Mouse (Mus musculus): Measurements from ENCODE around the gene Kcnh5. TPM values are rescaled to one million over a fixed set of nuclear protein-coding genes. Genes with fewer than 3 reads are reported as not detected.

Kcnh5 gene
- total RNA-seq, 2 experiments from 2014 or later = not detected

Other genes with a start within 250 kb of the Kcnh5 start
- 10 to 100 TPM; 32.2 to 41.4 TPM for gene Rhoj, start 131.0 kb upstream of the Kcnh5 start, total RNA-seq (2021)
- gene Gphb5, start 239.4 kb upstream of the Kcnh5 start, total RNA-seq (2021) = not detected

Data from heart, postnatal 25 days (tissue).